Mouse (Mus musculus) limb, embryonic 13.5 days (tissue): ENCODE measurements at regions not wholly inside any gene's neighbourhood (a gene's known extent, or its start where the extent isn't known, plus 50 kb on each side); places are given as distances from the start of the nearest gene placed in this dataset.
A peak's percentile ranks its signal among the peaks of the same experiment; 100 is the strongest.

Experiments
- ATAC-seq: fragments of 200-750 bp; cut with Nextera tagmentation; 2 replicates; pipeline ENCODE4 v1.8.0; 2017; ENCODE audit warnings: low read depth, moderate number of reproducible peaks, moderate TSS enrichment; ENCODE audit not compliant: low FRiP score
- H3K27ac ChIP-seq: fragments of 300-500 bp; sonication (generic); 2 replicates; pipeline ENCODE4 v1.5.1; 2015; ENCODE audit warnings: inconsistent platforms, mild to moderate bottlenecking, moderate library complexity
- H3K27me3 ChIP-seq: fragments of 300-500 bp; sonication (generic); 2 replicates; pipeline ENCODE4 v1.6.1; 2015; ENCODE audit warnings: mild to moderate bottlenecking, inconsistent platforms
- H3K36me3 ChIP-seq: fragments of 300-500 bp; sonication (generic); 2 replicates; pipeline ENCODE4 v1.6.1; 2015; ENCODE audit warnings: inconsistent platforms, mild to moderate bottlenecking, moderate library complexity
- H3K4me1 ChIP-seq: fragments of 300-500 bp; sonication (generic); 2 replicates; pipeline ENCODE4 v1.6.1; 2015; ENCODE audit warnings: inconsistent platforms
- H3K4me2 ChIP-seq: fragments of 300-500 bp; sonication (generic); replicated peaks from 2 replicates; pipeline ENCODE4 v1.6.1; 2015; ENCODE audit warnings: inconsistent platforms, mild to moderate bottlenecking, moderate library complexity
- H3K4me3 ChIP-seq: fragments of 300-500 bp; sonication (generic); 2 replicates; pipeline ENCODE4 v1.5.1; 2015; ENCODE audit warnings: moderate library complexity, mild to moderate bottlenecking, inconsistent platforms
- H3K9ac ChIP-seq: fragments of 300-500 bp; sonication (generic); 2 replicates; pipeline ENCODE4 v1.6.1; 2015; ENCODE audit warnings: mild to moderate bottlenecking, inconsistent platforms
- H3K9me3 ChIP-seq: fragments of 300-500 bp; sonication (generic); 2 replicates; pipeline ENCODE4 v1.6.1; 2016; ENCODE audit warnings: inconsistent platforms
- WGBS: fragments of 180-500 bp; shearing (Covaris S2); methylation state at CpG from one replicate; pipeline ENCODE4 v1.1.7; 2015; 5-methylcytosine and 5-hydroxymethylcytosine counted together

DNA sequence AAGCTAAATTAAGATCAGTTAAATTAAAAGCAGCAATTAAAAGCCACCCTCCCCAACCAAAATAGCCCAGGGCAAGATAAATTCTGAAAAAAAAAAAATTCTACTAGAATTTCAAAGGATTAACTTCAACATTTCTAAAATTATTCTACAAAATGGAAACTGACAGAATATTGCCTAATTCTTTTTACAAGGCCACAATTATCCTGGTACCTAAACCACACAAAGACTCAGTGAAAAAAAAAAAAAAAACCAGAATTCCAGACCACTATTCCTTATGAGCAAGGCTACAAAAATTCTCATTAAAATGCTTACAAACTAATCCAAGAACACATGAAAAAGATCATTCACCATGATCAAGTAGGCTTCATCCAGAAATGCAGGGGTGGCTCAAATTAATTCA, 174.5 kb upstream of the Car8 start:
- Histone ChIP-seq H3K36me3 (no peaks in the 10 kb centered on the region), H3K9ac (no peak overlapping the region)

GRCm38 (mm10) chr4:8400069-8400468, 161.2 kb upstream of the Car8 start:
- H3K27ac ChIP-seq = no peak overlapping the region
- 86% methylated on average over 2 of the region's 2 CpGs for WGBS
- no peak overlapping the region for H3K4me3 ChIP-seq
- H3K27me3 ChIP-seq = no peaks in the 10 kb centered on the region
- H3K4me1 ChIP-seq = no peaks in the 10 kb centered on the region; the same call in 1 of the 2 replicates
- H3K9me3 ChIP-seq = no peaks in the 10 kb centered on the region
- no peak overlapping the region for H3K9ac ChIP-seq
- ATAC-seq = no peak
- no peaks in the 10 kb centered on the region for H3K36me3 ChIP-seq
- H3K4me2 ChIP-seq = no peak overlapping the region

More for the DNA sequence above, 174.5 kb upstream of the Car8 start:
- H3K4me3 ChIP-seq = no peak overlapping the region
- no peaks in the 10 kb centered on the region for H3K4me1 ChIP-seq
- no peak overlapping the region for H3K27ac ChIP-seq
- no peaks in the 10 kb centered on the region for H3K9me3 ChIP-seq
- no peaks in the 10 kb centered on the region for H3K27me3 ChIP-seq
- ATAC-seq = no peak
- no peak overlapping the region for H3K4me2 ChIP-seq

- no peak overlapping the region for H3K4me2 ChIP-seq
- no peaks in the 10 kb centered on the region for H3K27me3 ChIP-seq
- WGBS = 48% methylated on average over 1 of the region's 1 CpGs
- no peak overlapping the region for H3K27ac ChIP-seq
- ATAC-seq = no peak
- H3K9me3 ChIP-seq = no peaks in the 10 kb centered on the region
- H3K36me3 ChIP-seq = no peaks in the 10 kb centered on the region
- H3K9ac ChIP-seq = no peak overlapping the region
- no peak overlapping the region for H3K4me3 ChIP-seq
- no peaks in the 10 kb centered on the region; the same call in 1 of the 2 replicates for H3K4me1 ChIP-seq
Observed at GRCm38 (mm10) chr4:8399430-8399829, 160.6 kb upstream of the Car8 start.

- Histone ChIP-seq H3K4me2 (no peak overlapping the region), H3K9ac (no peak overlapping the region), H3K27me3 (no peaks in the 10 kb centered on the region), H3K27ac (no peak overlapping the region), H3K4me3 (no peak overlapping the region), H3K9me3 (no peaks in the 10 kb centered on the region), H3K4me1 (no peaks in the 10 kb centered on the region; the same call in 1 of the 2 replicates), H3K36me3 (no peaks in the 10 kb centered on the region)
- no peak for ATAC-seq
- 69% methylated on average over 4 of the region's 4 CpGs for WGBS
Observed at GRCm38 (mm10) chr4:8398969-8399368, 160.1 kb upstream of the Car8 start.

GRCm38 (mm10) chr4:8383162-8383561, 144.3 kb upstream of the Car8 start:
- Histone ChIP-seq H3K27me3 (0 out of 2 replicates have a peak, but pooled peaks cover 10% of the 10 kb centered on the region), H3K36me3 (no peaks in the 10 kb centered on the region), H3K9me3 (no peaks in the 10 kb centered on the region), H3K4me2 (no peak overlapping the region), H3K27ac (no peak overlapping the region), H3K4me3 (no peak overlapping the region), H3K4me1 (no peaks in the 10 kb centered on the region), H3K9ac (no peak overlapping the region)
- ATAC-seq = no peak
- 93% methylated on average over 11 of the region's 11 CpGs for WGBS

- Histone ChIP-seq H3K4me2 (no peak overlapping the region), H3K9ac (no peak overlapping the region), H3K4me1 (no peaks in the 10 kb centered on the region), H3K36me3 (no peaks in the 10 kb centered on the region), H3K9me3 (no peaks in the 10 kb centered on the region), H3K27me3 (0 out of 2 replicates have a peak, but pooled peaks cover 10% of the 10 kb centered on the region), H3K27ac (no peak overlapping the region), H3K4me3 (no peak overlapping the region)
- no peak for ATAC-seq
- 60% methylated on average over 3 of the region's 3 CpGs for whole genome bisulfite sequencing
Observed at GRCm38 (mm10) chr4:8382125-8382417, 143.2 kb upstream of the Car8 start.

- Histone ChIP-seq H3K36me3 (no peaks in the 10 kb centered on the region), H3K27me3 (0 out of 2 replicates have a peak, but pooled peaks cover 10% of the 10 kb centered on the region), H3K9me3 (no peaks in the 10 kb centered on the region), H3K4me3 (no peak overlapping the region), H3K27ac (no peak overlapping the region), H3K4me2 (peak overlapping the region; percentile 9; the same call in 1 of the 2 replicates), H3K9ac (no peak overlapping the region), H3K4me1 (no peaks in the 10 kb centered on the region)
- WGBS = 33% methylated on average over 13 of the region's 13 CpGs
- no peak for ATAC-seq
Observed at GRCm38 (mm10) chr4:8381408-8382124, 142.7 kb upstream of the Car8 start.

DNA sequence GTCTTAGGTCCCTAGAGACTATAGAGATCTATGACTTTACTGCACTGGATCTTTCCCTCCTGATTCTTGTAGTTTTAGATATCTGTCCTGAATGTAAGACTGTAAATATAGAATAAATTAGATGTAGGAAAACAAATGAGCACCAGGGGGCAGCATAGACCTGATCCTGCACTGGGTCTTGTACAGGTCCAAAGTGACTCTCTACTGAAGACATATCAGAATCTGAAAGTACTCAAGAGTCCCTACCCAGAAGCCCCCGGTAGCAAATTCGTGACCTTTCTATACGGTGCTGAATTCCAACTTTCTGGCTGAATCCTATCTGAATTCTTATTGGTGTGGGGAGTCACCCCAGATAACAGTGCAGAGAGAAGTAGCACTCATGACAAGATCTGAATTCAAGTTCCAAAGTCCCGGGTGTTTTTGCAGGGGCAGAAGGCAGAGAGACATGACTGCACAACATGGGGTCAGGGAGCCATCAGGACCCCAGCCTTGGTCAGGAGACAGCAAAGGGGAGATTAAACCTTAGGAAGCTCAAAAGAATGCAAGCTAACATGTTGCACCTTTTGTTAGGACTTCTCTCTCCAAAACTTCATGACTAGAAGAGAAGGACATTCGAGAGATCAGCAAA, 142.0 kb upstream of the Car8 start:
- H3K27me3 ChIP-seq = 0 out of 2 replicates have a peak, but pooled peaks cover 10% of the 10 kb centered on the region
- H3K4me1 ChIP-seq = no peaks in the 10 kb centered on the region
- ATAC-seq = peak; percentile 59; the same call in 1 of the 2 replicates
- no peaks in the 10 kb centered on the region for H3K36me3 ChIP-seq
- WGBS = 54% methylated on average over 5 of the region's 5 CpGs
- H3K27ac ChIP-seq = no peak overlapping the region
- no peak overlapping the region; the same call in 1 of the 2 replicates for H3K4me2 ChIP-seq
- H3K9me3 ChIP-seq = no peaks in the 10 kb centered on the region
- H3K4me3 ChIP-seq = no peak overlapping the region
- H3K9ac ChIP-seq = no peak overlapping the region

GRCm38 (mm10) chr4:8374737-8375489, 136.1 kb upstream of the Car8 start:
- WGBS = 75% methylated on average over 6 of the region's 6 CpGs
- Histone ChIP-seq H3K9ac (no peak overlapping the region), H3K4me3 (no peak overlapping the region), H3K36me3 (no peaks in the 10 kb centered on the region), H3K4me1 (no peaks in the 10 kb centered on the region), H3K9me3 (no peaks in the 10 kb centered on the region), H3K27ac (peak overlapping the region; percentile 33; the same call in 1 of the 2 replicates), H3K27me3 (no peaks in the 10 kb centered on the region), H3K4me2 (no peak overlapping the region)
- ATAC-seq = peak; percentile 22; the same call in 1 of the 2 replicates

- no peak overlapping the region for H3K4me2 ChIP-seq
- no peak overlapping the region for H3K9ac ChIP-seq
- H3K36me3 ChIP-seq = no peaks in the 10 kb centered on the region
- WGBS = 75% methylated on average over 3 of the region's 3 CpGs
- H3K27me3 ChIP-seq = no peaks in the 10 kb centered on the region
- H3K4me3 ChIP-seq = no peak overlapping the region
- no peak overlapping the region for H3K27ac ChIP-seq
- no peaks in the 10 kb centered on the region for H3K4me1 ChIP-seq
- H3K9me3 ChIP-seq = no peaks in the 10 kb centered on the region
- no peak for ATAC-seq
Observed at GRCm38 (mm10) chr4:8374061-8374460, 135.2 kb upstream of the Car8 start.

DNA sequence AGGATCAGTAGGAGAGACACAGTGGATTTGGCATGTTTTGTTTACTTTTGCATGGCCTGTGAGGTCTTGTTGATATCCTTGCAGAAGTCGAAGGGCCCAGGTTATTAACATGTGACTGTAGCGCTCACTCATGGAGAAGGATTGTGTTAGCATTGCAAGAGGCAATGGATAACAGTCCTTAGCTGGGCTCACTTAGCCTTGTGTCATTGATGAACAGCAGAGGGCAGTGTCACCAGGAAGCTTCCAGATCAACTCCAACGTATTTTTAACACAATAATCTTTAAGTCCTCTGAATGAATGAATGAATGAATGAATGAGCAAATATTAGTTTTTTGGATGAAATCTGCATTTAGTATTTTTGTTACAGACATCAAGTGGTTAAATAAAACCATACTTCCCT, 133.2 kb upstream of the Car8 start:
- no peak overlapping the region for H3K27ac ChIP-seq
- ATAC-seq = no peak
- WGBS = 58% methylated on average over 3 of the region's 3 CpGs

GRCm38 (mm10) chr4:8370786-8371185, 131.9 kb upstream of the Car8 start:
- WGBS = 58% methylated on average over 9 of the region's 9 CpGs
- Histone ChIP-seq H3K9ac (no peak overlapping the region), H3K4me1 (0 out of 2 replicates have a peak, but pooled peaks cover 3% of the 10 kb centered on the region), H3K4me3 (no peak overlapping the region), H3K36me3 (no peaks in the 10 kb centered on the region), H3K9me3 (no peaks in the 10 kb centered on the region), H3K27me3 (no peaks in the 10 kb centered on the region; the same call in 1 of the 2 replicates), H3K27ac (no peak overlapping the region), H3K4me2 (no peak overlapping the region)
- ATAC-seq = no peak

More for the DNA sequence above, 133.2 kb upstream of the Car8 start:
- no peaks in the 10 kb centered on the region for H3K36me3 ChIP-seq
- H3K27me3 ChIP-seq = no peaks in the 10 kb centered on the region; the same call in 1 of the 2 replicates
- H3K9me3 ChIP-seq = no peaks in the 10 kb centered on the region
- H3K9ac ChIP-seq = no peak overlapping the region
- 0 out of 2 replicates have a peak, but pooled peaks cover under 1% of the 10 kb centered on the region for H3K4me1 ChIP-seq
- H3K4me3 ChIP-seq = no peak overlapping the region
- no peak overlapping the region for H3K4me2 ChIP-seq
